Mouse (Mus musculus) heart, postnatal 10 days (tissue): ENCODE measurements around the gene Cyp2c37. TPM values are rescaled to one million over a fixed set of nuclear protein-coding genes. Genes with fewer than 3 reads are reported as not detected.
"Not testable (repeated sequence)": the region's sequence is repeated elsewhere in the genome, so short reads cannot be mapped to it uniquely, and the experiment has no call there.

Experiments
- DNase-seq, 2 experiments: peaks; one replicate each; pipeline ENCODE4 v3.0.0; 2021
- intact Hi-C: fragments of 180-260 bp; cut with DNase I; formaldehyde crosslinking; loops from one replicate; pipeline ENCODE4 v1.15.1; 2025
- total RNA-seq, 2 experiments: library from RNA; stranded (reverse); gene quantifications; 2 replicates each; pipeline ENCODE4 v1.2.3; 2021

The Cyp2c37 gene
- not detected for total RNA-seq

- DNase-seq, intact Hi-C loops: not testable (repeated sequence)
Observed at GRCm38 (mm10) chr19:39992140-39992539, at the start of gene Cyp2c37. Gene Cyp2c37, plus strand, starts transcription at chr19:39992424.

- not testable (repeated sequence) for DNase-seq
Observed at GRCm38 (mm10) chr19:39960861-39961260, 31.4 kb upstream of the Cyp2c37 start.

DNA sequence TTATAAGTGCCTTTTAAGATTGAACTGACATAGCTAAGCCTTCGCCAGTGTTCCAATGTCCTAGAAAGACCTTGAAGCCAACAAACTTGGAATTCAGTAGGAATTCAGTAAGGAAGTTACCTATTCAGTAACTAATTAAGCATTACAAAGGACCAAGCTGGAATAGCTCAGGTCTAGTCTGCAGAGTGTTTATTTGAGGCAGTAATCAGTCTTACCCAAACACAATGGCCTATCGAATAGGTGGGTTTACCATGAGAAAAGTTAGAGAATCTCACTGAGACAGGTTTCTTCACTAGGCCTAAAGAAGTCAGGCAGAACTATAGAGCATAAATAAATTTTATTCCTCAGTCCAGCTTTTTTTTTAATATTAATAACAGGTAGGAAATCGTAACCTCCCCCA is 21.1 kb upstream of the Cyp2c37 start:
- intact Hi-C loops = not testable (repeated sequence)

More at GRCm38 (mm10) chr19:39960861-39961260, 31.4 kb upstream of the Cyp2c37 start:
- intact Hi-C loops = not testable (repeated sequence)

GRCm38 (mm10) chr19:39989471-39989870 is 2.8 kb upstream of the Cyp2c37 start:
- no peak for DNase-seq
- intact Hi-C loops = no loop called here

More for the DNA sequence above, 21.1 kb upstream of the Cyp2c37 start:
- not testable (repeated sequence) for DNase-seq

Other genes with a start within 250 kb of the Cyp2c37 start
- not detected for gene Cyp2c40, start 179.6 kb upstream of the Cyp2c37 start, total RNA-seq
- not detected for gene Cyp2c69, start 105.6 kb upstream of the Cyp2c37 start, total RNA-seq
- not detected for gene Cyp2c54, start 81.4 kb downstream of the Cyp2c37 start, total RNA-seq
- gene Cyp2c50, start 97.3 kb downstream of the Cyp2c37 start, total RNA-seq = not detected
- under 1 TPM; 0.35 to 0.69 TPM for gene Cyp2c70, start 194.9 kb downstream of the Cyp2c37 start, total RNA-seq